7 mouse cellular contexts compared by ENCODE assay signal in the genomic region with DNA sequence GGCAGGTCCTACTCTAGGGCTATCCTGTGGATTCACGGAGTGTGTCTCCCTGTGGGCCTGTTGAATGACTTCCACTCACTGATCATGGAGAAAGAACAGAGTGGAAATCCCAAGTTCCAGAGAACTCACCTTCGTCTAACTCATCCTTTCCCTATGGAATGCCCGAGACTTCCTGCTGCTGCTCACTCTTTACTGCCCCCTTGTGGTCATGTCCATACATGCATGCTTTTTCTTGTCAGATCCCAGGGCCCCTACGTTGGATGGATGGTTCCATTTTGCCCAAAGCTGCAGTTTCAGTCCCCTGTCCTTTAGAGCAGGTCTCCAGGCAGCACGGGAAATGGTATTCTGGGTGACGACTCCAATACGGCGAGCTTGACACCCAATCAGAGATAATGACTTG. TPM values are rescaled to one million over a fixed set of nuclear protein-coding genes. Genes with fewer than 3 reads are reported as not detected.
DNase-seq lines count a peak whose midpoint lies in the region.

No protein-coding gene starts in this region.

- intact Hi-C loops in gastrocnemius, postnatal 14 days (cut with DNase I; ENCODE audit: low total_unique reads) = no loop called here

- peak; percentile 92 for DNase-seq in 3T3-L1 (ENCODE audit: low read depth, low spot score)
- peak; percentile 64 to 72 for DNase-seq in CD8-positive naive resting alpha-beta T cell, adult 2 months (ENCODE audit: low read depth in 2 of 2, low spot score in 2 of 2)
- DNase-seq in cerebellum, adult 8-10 months = peak; percentile 86
- peak; percentile 67 for DNase-seq in gastrocnemius, postnatal 14 days
- peak; percentile 86 for DNase-seq in layer of hippocampus, adult 11-12 months (ENCODE audit: low spot score)
- peak; percentile 70 to 82 for DNase-seq in lung, adult 18-20 months
- DNase-seq in right cerebral cortex, postnatal 36 days (ENCODE audit: low spot score in 2 of 2) = peak; percentile 38 to 43

RNA-seq across cellular contexts. Expression of a gene that starts 3.0 kb away (rescaled TPM):
- 100 to 1,000 TPM; 780 to 872 TPM for total RNA-seq in gastrocnemius, postnatal 14 days (2021)

RNA-seq across cellular contexts. Expression of a gene that starts 8.8 kb away (rescaled TPM):
- total RNA-seq in gastrocnemius, postnatal 14 days (2021) = 10 to 100 TPM; 28.7 to 31.3 TPM

RNA-seq across cellular contexts. Expression of a gene that starts 49.7 kb away (rescaled TPM):
- 10 to 100 TPM; 80.6 to 83.4 TPM for total RNA-seq in gastrocnemius, postnatal 14 days (2021)

Comparison
In these comparisons a context has a peak if more than half of its experiments do, and no peak if none do; other contexts are left out.
1. Peak in every context shown above with its lines: DNase-seq.
2. DNase-seq: peak in every context shown above with its lines; median percentile 92 in 3T3-L1; 86 in cerebellum, adult 8-10 months; 86 in layer of hippocampus, adult 11-12 months; 76 in lung, adult 18-20 months; 68 in CD8-positive naive resting alpha-beta T cell, adult 2 months; 67 in gastrocnemius, postnatal 14 days; 40 in right cerebral cortex, postnatal 36 days.